Mouse (Mus musculus): ENCODE data around the gene Slc26a10. TPM values are rescaled to one million over a fixed set of nuclear protein-coding genes. Genes with fewer than 3 reads are reported as not detected.

Gene Slc26a10
- polyA plus RNA-seq, 1 experiment from 2014 or later = 0.58 TPM

- no peak overlapping the region for H3K9ac ChIP-seq (replicated peaks; ENCODE audit: low read length)
- H3K27me3 ChIP-seq (ENCODE audit: control insufficient read depth, insufficient read depth, low read length) = peaks cover 67% of the 10 kb centered on the region
- no peak overlapping the region for H3K4me2 ChIP-seq (ENCODE audit: low read length)
- H3K9me3 ChIP-seq (ENCODE audit: control insufficient read depth, low read length) = no peaks in the 10 kb centered on the region
- no peak overlapping the region for H3K4me3 ChIP-seq (replicated peaks; ENCODE audit: low read depth, low read length)
- 82% methylated on average over 16 of the region's 16 CpGs for WGBS
- ATAC-seq (ENCODE audit: low FRiP score, low TSS enrichment) = no peak
- DNase-seq = no peak
- no peak overlapping the region for H3K27ac ChIP-seq (replicated peaks; ENCODE audit: low read depth, low read length)
- peaks cover 12% of the 10 kb centered on the region; the same call in 1 of the 2 replicates for H3K36me3 ChIP-seq (ENCODE audit: control insufficient read depth, insufficient read depth, low read length)
- H3K4me1 ChIP-seq (ENCODE audit: control insufficient read depth, insufficient read depth, low read length) = peaks cover 20% of the 10 kb centered on the region
Observed at GRCm38 (mm10) chr10:127173148-127174065, 7.0 kb downstream of the Slc26a10 start.

GRCm38 (mm10) chr10:127171631-127172200 is 8.7 kb downstream of the Slc26a10 start:
- H3K4me2 ChIP-seq (ENCODE audit: low read length) = no peak overlapping the region
- peaks cover 66% of the 10 kb centered on the region for H3K27me3 ChIP-seq (ENCODE audit: control insufficient read depth, insufficient read depth, low read length)
- H3K36me3 ChIP-seq (ENCODE audit: control insufficient read depth, insufficient read depth, low read length) = peaks cover 18% of the 10 kb centered on the region; the same call in 1 of the 2 replicates
- H3K4me1 ChIP-seq (ENCODE audit: control insufficient read depth, insufficient read depth, low read length) = peaks cover 20% of the 10 kb centered on the region
- no peak overlapping the region for H3K9ac ChIP-seq (replicated peaks; ENCODE audit: low read length)
- no peak overlapping the region for H3K4me3 ChIP-seq (replicated peaks; ENCODE audit: low read depth, low read length)
- DNase-seq = no peak
- no peak for ATAC-seq (ENCODE audit: low FRiP score, low TSS enrichment)
- H3K9me3 ChIP-seq (ENCODE audit: control insufficient read depth, low read length) = no peaks in the 10 kb centered on the region
- 89% methylated on average over 15 of the region's 15 CpGs for WGBS
- H3K27ac ChIP-seq (replicated peaks; ENCODE audit: low read depth, low read length) = no peak overlapping the region

DNA sequence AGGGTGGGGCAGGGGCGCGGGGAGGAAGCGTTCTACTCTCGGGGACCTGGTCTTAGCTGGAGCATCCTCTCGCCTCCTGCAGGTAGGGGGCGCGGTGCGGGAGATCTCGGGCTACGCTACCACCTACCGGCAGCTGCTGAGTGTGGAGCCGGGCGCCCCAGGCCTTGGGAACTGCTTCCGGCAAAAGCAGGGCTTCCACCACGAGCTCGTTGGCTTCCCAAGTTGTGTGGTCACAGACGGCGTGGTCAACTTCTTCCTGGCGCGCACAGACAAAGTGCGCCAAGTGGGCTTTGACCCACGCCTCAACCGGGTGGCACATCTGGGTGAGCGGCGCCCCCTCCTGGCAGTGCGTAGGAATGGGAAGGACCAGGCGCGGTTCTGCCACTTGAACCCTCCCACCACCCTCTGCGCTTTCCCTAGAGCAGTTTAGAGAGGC is 9.6 kb downstream of the Slc26a10 start:
- Histone ChIP-seq H3K4me3 (replicated peaks; ENCODE audit: low read depth, low read length) (peak overlapping the region; percentile 22; the same call in 1 of the 2 replicates), H3K9ac (replicated peaks; ENCODE audit: low read length) (no peak overlapping the region), H3K9me3 (ENCODE audit: control insufficient read depth, low read length) (no peaks in the 10 kb centered on the region), H3K27ac (replicated peaks; ENCODE audit: low read depth, low read length) (no peak overlapping the region), H3K4me1 (ENCODE audit: control insufficient read depth, insufficient read depth, low read length) (peaks cover 20% of the 10 kb centered on the region), H3K27me3 (ENCODE audit: control insufficient read depth, insufficient read depth, low read length) (peaks cover 61% of the 10 kb centered on the region), H3K4me2 (ENCODE audit: low read length) (peak overlapping the region; percentile 47), H3K36me3 (ENCODE audit: control insufficient read depth, insufficient read depth, low read length) (peaks cover 18% of the 10 kb centered on the region; the same call in 1 of the 2 replicates)
- 2% methylated on average over 29 of the region's 29 CpGs for WGBS
- ATAC-seq (ENCODE audit: low FRiP score, low TSS enrichment) (peak; percentile 28; the same call in 1 of the 2 replicates), DNase-seq (peak; percentile 80)

DNA sequence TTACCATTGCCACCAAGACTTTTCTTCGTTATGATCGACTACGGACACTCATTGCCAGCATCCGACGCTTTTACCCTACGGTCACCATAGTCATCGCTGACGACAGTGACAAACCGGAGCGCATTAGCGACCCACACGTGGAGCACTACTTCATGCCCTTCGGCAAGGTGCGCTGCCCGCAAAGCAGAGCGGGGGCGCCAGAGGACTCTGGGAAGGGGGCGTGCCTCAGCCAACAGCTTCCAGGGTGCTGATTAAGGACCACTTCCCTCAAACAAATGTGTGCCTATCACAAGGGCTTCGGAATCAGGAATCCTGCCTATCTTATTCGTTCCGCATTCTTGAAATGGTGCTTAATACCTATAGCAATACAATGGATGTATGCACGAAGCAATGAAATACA is 10.4 kb downstream of the Slc26a10 start:
- 0 out of 2 replicates have a peak overlapping the region, but pooled peaks have one; percentile 7 for H3K9ac ChIP-seq (replicated peaks; ENCODE audit: low read length)

GRCm38 (mm10) chr10:127167614-127168192 is 12.7 kb downstream of the Slc26a10 start:
- H3K9ac ChIP-seq (replicated peaks; ENCODE audit: low read length) = peak overlapping the region; percentile 97; the same call in 1 of the 2 replicates
- H3K27me3 ChIP-seq (ENCODE audit: control insufficient read depth, insufficient read depth, low read length) = peaks cover 58% of the 10 kb centered on the region
- peak overlapping the region; percentile 93 for H3K4me2 ChIP-seq (ENCODE audit: low read length)
- peaks cover 20% of the 10 kb centered on the region for H3K4me1 ChIP-seq (ENCODE audit: control insufficient read depth, insufficient read depth, low read length)
- WGBS = 60% methylated on average over 10 of the region's 10 CpGs
- ATAC-seq (ENCODE audit: low FRiP score, low TSS enrichment) (no peak), DNase-seq (no peak)
- H3K27ac ChIP-seq (replicated peaks; ENCODE audit: low read depth, low read length) = no peak overlapping the region
- H3K4me3 ChIP-seq (replicated peaks; ENCODE audit: low read depth, low read length) = no peak overlapping the region
- H3K36me3 ChIP-seq (ENCODE audit: control insufficient read depth, insufficient read depth, low read length) = peaks cover 18% of the 10 kb centered on the region; the same call in 1 of the 2 replicates
- no peaks in the 10 kb centered on the region for H3K9me3 ChIP-seq (ENCODE audit: control insufficient read depth, low read length)

More for the DNA sequence above, 10.4 kb downstream of the Slc26a10 start:
- Histone ChIP-seq H3K4me1 (ENCODE audit: control insufficient read depth, insufficient read depth, low read length) (peaks cover 20% of the 10 kb centered on the region), H3K9me3 (ENCODE audit: control insufficient read depth, low read length) (no peaks in the 10 kb centered on the region), H3K4me3 (replicated peaks; ENCODE audit: low read depth, low read length) (no peak overlapping the region), H3K27me3 (ENCODE audit: control insufficient read depth, insufficient read depth, low read length) (peaks cover 58% of the 10 kb centered on the region), H3K4me2 (ENCODE audit: low read length) (peak overlapping the region; percentile 47), H3K36me3 (ENCODE audit: control insufficient read depth, insufficient read depth, low read length) (peaks cover 18% of the 10 kb centered on the region; the same call in 1 of the 2 replicates), H3K27ac (replicated peaks; ENCODE audit: low read depth, low read length) (no peak overlapping the region)
- DNase-seq = peak; percentile 74
- WGBS = 2% methylated on average over 22 of the region's 22 CpGs
- ATAC-seq (ENCODE audit: low FRiP score, low TSS enrichment) = no peak

- H3K9me3 ChIP-seq (ENCODE audit: control insufficient read depth, low read length) = no peaks in the 10 kb centered on the region
- 21% methylated on average over 15 of the region's 15 CpGs for WGBS
- H3K4me3 ChIP-seq (replicated peaks; ENCODE audit: low read depth, low read length) = peak overlapping the region; percentile 73
- H3K27ac ChIP-seq (replicated peaks; ENCODE audit: low read depth, low read length) = peak overlapping the region; percentile 91
- peaks cover 14% of the 10 kb centered on the region; the same call in 1 of the 2 replicates for H3K36me3 ChIP-seq (ENCODE audit: control insufficient read depth, insufficient read depth, low read length)
- peaks cover 20% of the 10 kb centered on the region for H3K4me1 ChIP-seq (ENCODE audit: control insufficient read depth, insufficient read depth, low read length)
- H3K9ac ChIP-seq (replicated peaks; ENCODE audit: low read length) = peak overlapping the region; percentile 97
- no peak for DNase-seq
- H3K27me3 ChIP-seq (ENCODE audit: control insufficient read depth, insufficient read depth, low read length) = peaks cover 53% of the 10 kb centered on the region
- ATAC-seq (ENCODE audit: low FRiP score, low TSS enrichment) = no peak
- H3K4me2 ChIP-seq (ENCODE audit: low read length) = peak overlapping the region; percentile 93
Observed at GRCm38 (mm10) chr10:127166771-127167613, 13.5 kb downstream of the Slc26a10 start.

- ATAC-seq (ENCODE audit: low FRiP score, low TSS enrichment) (peak; percentile 9; the same call in 1 of the 2 replicates), DNase-seq (no peak)
- WGBS = 4% methylated on average over 11 of the region's 11 CpGs
- Histone ChIP-seq H3K36me3 (ENCODE audit: control insufficient read depth, insufficient read depth, low read length) (0 out of 2 replicates have a peak, but pooled peaks cover 8% of the 10 kb centered on the region), H3K27ac (replicated peaks; ENCODE audit: low read depth, low read length) (peak overlapping the region; percentile 91), H3K27me3 (ENCODE audit: control insufficient read depth, insufficient read depth, low read length) (peaks cover 48% of the 10 kb centered on the region), H3K9me3 (ENCODE audit: control insufficient read depth, low read length) (no peaks in the 10 kb centered on the region), H3K4me1 (ENCODE audit: control insufficient read depth, insufficient read depth, low read length) (peaks cover 20% of the 10 kb centered on the region), H3K4me2 (ENCODE audit: low read length) (peak overlapping the region; percentile 93), H3K9ac (replicated peaks; ENCODE audit: low read length) (peak overlapping the region; percentile 97), H3K4me3 (replicated peaks; ENCODE audit: low read depth, low read length) (peak overlapping the region; percentile 73)
Observed at GRCm38 (mm10) chr10:127166404-127166715, 14.1 kb downstream of the Slc26a10 start.

Data from midbrain, embryonic 14.5 days (tissue).